Mouse (Mus musculus) brain, adult 2 months (tissue): ENCODE results near the gene Dppa5a.
"Not testable (repeated sequence)": the region's sequence is repeated elsewhere in the genome, so short reads cannot be mapped to it uniquely, and the experiment has no call there.

Experiments used
- DNase-seq: peaks from one replicate; pipeline ENCODE4 v3.0.0; 2011; ENCODE audit warnings: low read depth, low spot score

The Dppa5a gene

DNA sequence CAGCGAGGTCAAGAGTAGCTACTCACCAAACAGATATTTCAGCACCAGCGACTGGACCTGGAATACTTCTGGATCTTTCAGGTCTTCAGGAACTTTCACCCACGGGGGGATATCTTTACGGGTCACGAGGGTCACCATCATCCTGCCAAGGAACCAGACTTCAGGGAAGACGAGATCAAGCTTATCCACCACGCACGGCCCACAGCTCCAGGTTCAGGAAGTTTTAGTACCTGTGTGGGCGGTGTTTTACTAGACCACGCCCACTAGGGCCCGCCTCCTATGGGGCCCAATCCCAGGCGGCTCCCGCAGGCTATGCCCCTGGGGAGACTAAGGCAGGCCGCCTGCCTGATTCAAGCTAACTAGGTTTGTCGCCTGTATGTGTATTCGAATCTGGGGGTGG is at the start of gene Dppa5a:
Dppa5a (minus strand) TSS at position 219 of the 400 bp plus-strand sequence.
- not testable (repeated sequence) for DNase-seq

DNA sequence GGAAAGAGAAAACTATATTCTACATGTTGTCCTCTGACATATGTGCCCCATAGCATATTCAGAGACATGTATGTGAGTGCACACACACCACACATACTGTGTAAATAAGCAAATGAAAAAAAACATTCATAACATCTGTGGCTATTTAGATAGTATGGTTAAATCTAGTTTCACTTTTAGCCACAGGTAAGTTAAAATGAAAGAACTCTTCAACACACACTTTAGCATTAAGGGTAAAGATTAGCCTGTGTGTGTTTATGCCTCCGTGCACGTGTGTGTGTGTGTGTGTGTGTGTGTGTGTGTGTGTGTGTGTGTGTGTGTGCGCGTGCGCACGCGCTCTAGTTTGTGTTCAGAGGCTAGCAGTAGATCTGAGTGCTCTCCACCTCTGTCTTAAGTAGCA is 33.6 kb upstream of the Dppa5a start:
- no peak for DNase-seq

DNA sequence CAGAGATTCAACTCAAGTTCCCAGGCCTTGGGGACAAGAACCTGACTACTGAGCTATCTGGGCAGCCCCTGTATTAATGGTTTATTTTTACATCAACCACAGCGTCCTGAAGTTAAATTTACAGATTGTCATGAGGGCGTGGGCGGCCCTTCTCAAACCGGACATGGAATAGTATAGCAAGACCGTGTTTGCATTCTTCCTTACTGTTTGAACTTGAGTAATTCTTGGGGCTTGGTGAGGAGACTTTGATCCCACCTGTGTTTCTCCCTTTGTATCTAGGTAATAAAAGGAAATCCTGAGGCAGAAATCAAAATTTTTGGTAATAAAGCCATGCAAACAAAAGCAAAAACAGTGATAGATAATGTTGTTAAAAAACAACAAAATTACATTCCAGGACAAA is 32.6 kb upstream of the Dppa5a start:
- no peak for DNase-seq

DNA sequence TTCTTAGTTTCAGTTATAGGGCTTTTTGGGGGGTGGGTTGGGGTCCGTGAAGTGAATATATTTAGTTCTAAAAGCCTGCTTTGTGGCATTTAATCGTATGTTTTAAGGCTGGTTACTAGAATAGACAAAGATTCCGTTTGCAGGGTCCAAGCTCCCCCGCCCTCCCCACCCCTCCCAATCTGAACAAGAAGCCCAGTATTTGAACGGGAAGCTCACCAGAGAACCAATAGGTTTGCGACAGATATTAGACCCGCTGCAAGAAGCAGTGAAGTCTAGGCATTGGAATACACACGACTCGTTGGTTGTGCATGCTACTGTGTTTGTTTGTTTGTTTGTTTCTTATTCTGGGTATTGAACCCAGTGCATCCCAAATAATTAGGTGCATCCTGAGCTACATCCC is 28.5 kb upstream of the Dppa5a start:
- DNase-seq, result no peak

DNA sequence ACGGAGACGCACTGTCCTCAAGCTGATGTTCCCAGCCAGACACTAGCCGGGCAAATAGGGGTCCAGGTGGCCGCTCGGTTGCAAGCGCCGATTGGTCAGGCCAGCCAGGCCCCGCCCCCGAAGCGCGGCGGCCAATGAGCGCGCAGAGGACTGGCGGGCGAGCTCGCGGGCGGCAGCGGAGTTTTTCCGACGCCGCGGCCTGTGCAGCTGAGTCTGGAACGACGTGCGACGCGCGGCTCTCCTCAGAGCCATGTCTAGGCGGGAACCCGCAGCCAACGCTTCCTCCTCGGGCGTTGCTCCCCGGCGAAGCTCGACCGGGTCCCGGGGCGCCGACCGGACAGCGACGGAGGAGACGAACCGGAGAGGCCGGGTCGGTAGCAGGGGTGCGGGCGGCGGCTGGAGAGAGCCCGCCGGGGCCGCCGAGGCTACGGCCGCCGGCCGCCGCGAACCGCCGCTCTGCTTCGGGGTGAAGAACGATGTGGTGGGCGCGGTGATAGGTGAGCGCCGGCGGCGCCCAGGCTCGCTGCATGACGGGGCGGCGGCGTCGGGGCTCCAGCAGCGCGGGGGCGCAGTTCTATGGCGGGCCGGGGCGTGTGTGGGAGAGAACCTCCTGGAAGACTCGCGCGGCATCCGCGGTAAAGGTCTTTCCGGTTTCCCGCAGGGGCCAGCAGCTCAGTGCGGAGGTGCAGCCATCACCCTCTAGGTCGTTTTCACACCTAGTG is 27.8 kb upstream of the Dppa5a start, which contains the start of gene Ddx43:
Ddx43 (plus strand) TSS at position 148 of the 722 bp plus-strand sequence.
- DNase-seq, result peak; percentile 48

DNA sequence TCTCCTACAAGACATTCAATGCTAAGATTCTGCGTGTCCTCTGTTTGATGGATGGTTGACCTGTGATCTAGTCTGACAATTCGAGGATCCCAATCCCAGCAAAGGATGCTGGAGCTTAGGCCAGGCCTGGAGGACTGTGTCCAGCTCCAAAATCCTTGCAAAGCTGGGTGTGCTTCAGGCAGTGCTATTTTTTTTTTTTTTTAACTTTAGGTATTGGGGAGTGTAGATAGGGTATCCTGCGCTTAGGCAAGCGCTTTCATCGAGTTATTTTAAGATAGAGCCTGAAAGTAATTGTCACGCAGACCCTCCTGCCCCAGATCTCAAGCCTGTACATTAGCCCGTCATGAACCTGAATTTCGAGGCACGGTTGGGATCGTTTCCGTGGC is 27.3 kb upstream of the Dppa5a start:
- DNase-seq, result no peak

DNA sequence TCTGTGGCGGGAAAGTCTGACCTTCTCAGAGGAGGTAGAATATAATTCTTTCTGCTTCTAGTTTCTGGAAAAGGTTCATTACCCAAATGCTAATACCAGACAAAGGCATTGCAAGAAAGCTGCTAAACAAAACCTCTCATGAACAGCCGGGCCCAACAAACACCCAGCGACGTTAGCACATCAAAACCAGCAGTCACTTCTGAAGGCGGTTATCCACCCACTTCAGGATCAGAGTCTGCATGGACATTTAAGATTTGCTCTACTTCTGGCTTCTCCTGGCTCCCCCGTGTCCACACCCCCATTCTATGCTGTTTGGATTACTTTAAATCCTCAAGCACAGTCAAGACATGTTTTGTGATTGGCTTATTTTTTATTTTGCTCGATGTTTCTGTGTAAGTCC is 26.6 kb upstream of the Dppa5a start:
- DNase-seq, result peak; percentile 16

DNA sequence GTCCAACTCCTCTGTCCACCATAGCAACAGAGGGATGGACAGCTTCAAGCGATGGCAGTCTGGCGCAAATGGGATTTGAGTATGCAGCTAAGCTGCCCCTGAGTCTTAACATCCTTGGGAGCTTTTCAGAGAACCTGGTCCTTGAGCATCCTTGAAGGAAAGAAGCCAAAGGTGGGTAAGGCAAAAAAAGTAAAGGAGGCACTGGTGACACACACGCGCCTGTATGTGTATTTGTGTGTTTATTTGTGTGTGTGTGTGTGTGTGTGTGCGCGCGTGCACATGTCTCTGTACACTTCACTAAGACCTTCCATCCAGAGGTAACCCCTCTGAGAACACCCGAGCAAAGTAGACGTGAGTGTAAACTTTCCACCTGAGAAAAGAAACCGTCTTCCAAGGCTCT is 25.8 kb upstream of the Dppa5a start:
- DNase-seq, result no peak

DNA sequence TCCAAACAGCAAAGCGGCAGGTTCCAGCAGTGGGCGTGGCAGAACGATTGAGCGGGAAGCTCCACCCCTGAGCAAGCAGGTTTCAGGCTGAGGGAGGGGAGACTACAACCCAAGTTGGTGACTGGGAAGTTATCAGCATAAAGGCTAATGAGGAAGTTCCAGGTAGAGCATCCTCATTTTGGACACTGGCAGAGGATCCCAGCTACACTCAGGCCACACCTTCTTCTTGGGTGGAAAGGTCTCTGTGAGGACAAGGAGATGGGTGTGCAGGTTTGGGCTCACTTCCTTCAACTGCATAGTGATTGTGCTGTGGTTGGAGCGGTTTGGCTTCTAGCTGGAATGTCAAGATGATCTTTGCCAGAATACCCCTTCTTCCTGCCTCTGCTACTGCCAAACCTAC is 22.0 kb upstream of the Dppa5a start:
- DNase-seq, result no peak

DNA sequence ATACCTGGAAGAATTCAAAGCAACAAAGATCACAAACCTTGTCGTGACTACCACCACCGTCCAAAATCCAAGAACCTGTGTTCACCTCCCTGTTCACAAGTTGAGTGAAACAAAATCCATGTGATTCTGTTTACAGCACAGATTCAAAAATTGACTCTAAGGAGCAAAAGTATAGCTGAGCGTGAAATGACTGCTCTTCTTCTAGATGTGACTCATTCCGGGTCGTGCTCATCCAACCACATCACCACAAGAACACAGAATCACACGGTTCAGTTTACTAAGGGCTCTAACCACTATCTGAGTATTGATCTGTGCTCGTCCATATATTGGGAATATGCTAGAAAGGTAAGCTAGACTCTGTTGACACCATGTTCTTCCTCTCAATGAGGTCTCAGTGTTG is 19.0 kb upstream of the Dppa5a start:
- no peak for DNase-seq

DNA sequence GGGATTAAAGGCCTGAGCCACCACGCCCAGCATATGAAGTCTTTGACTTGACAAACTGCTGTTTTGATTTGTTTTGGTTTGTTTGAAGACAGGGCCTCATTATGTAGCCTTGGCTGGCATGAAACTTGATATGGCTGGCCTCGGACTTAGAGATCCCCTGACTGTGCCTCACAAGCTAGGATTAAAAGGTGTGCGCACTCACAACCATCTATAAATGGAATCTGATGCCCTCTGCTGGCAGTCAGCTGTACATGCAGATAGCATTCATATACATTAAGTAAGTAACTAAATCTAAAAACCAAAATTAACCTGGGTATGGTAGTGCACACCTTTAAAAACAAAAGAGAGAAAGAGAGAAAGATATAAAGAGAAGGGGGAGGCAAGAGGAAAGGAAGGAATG is 17.9 kb upstream of the Dppa5a start:
- DNase-seq, result no peak

DNA sequence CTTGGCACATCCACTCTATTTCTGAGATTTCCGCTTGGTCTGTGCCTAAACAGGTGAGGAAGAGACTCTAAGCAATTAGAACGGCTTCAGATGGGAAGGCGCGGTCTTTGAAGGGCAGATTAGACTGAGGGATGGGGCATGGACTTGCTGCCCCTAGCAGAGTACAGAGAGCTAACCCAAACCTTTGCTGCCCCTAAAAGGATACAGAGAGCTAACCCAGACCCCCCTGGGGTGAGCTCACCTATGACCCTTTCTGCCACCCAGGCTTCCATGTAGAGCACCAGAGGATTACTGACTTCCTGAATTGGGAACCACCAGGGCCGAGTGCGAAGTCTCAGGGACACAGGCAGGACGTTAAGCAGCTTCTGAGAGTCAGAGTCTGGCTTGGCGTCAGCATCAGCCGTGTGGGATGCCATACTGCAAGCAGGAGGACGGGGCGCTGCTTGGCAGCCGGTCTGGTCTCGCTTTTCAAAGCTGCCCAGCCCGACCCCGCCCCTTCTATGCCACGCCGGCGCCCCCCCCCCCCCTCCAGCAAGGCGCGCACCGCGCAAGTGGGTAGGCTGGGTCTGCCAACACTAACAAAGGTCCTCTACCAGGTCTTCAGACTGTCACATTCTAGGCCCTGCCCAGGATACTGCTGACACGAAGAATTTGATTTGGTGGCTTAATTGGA is 10.3 kb upstream of the Dppa5a start, which contains the start of gene Ooep:
Ooep (minus strand) TSS at position 613 of the 673 bp plus-strand sequence.
- DNase-seq, result peak; percentile 46

DNA sequence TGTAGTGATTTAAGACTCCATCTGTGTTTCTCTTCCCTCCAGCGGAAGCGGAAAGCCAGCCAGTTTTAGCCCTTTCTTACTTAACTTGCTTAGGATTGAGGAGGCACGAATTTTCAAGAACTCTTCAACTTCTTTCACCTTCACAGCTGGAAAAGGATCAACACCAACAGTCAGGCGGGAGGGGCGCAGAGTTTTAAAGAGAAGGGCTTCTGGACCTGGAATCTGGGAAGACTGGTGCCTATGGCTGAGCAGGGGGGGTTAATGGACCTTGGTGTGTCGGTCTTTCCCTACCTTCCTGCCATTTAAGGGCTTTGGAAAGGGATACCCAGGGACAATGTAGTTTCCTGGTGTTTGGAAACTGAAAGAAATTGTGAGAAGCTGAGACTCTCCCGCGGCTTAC is 9.6 kb upstream of the Dppa5a start:
- DNase-seq, result no peak

DNA sequence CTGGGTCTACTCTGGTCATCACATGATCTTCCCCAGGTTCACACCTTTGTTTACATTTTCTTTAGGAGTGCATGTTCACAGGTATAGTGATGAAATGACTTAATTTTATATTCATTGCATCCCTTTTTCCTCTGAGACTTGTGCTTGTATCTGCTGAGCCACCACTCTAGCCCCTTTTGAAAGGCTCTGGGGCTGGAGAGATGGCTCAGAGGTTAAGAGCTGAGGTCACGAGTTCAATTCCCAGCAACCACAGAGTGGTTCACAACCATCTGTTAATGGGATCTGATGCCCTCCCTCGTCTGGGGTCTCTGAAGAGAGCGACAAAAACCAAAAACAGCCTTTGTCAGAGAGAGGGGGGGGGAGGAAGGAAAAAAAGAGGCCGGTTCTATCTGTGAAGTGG is 7.5 kb upstream of the Dppa5a start:
- DNase-seq, result no peak

DNA sequence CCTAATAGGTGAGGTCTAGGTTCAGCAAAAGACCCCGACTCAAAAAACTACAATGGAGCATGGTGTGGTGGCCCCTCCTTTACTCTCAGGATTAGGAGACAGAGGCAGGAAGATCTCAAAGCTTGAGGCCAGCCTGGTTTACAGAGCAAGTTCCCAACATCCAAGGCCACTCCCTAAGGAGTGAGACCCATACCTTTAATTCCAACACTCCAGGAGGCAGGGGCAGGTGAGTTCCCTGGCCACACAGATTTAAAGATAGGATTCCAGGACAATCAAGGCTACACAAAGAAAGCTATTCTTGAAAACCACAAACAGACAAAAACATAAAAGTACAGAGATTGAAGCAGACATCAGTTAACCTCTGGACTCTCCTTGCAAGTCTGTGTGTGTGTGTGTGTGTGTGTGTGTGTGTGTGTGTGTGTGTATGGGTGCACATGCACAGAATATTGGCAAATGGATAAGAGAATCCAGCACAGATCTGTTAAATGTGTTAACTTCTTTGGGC is 7.0 kb upstream of the Dppa5a start:
- DNase-seq, result no peak

DNA sequence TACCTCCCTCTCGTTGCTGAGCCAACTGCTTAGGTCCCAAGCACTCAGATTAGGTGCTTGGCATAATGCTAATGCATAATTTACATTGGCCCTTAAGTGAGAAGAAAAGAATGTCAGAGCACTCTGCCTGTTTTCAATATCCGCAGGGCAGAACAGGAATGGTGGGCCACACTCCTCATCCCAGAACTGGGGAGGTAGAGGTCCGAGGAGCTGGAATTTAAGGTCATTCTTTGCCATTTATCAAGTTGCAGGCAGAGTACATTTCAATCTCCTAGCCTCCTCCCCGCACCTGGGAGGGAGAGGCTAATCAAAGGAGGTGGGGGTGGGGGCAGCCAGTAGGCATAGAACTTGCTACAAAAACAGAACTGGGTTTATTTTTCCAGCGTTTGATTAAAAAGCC is 6.4 kb upstream of the Dppa5a start:
- DNase-seq, result no peak

DNA sequence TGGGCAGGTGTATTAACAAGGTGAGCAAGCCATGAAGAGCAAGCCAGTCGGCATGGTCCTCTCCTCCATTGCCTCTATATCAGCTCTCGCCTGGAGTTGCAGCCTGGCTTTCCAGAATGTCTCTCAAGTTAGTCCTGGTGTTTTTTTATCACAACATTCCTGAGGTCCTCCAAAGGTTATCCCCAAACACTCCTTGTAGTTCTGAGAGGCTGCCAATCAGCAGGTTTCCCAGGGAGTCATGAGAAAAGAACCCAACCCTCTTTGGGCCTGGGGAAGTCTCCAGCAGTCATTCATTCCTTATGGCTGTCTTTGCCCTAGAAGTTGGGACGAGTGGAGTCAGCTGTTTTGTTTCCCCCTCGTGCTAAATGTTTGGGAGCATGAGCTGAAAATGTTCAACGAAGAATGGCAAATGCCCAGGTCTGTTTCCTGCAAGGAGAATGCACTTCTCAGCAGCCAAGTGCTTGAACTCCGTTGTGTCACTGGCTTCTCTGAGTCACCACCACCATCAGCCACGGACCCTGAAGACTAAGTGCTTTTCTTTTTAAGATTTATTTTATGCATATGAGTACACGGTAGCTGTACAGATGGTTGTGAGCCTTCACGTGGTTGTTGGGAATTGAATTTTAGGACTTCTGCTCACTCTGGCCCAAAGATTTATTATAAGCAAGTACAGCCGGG is 5.0 kb upstream of the Dppa5a start:
- DNase-seq, result no peak

DNA sequence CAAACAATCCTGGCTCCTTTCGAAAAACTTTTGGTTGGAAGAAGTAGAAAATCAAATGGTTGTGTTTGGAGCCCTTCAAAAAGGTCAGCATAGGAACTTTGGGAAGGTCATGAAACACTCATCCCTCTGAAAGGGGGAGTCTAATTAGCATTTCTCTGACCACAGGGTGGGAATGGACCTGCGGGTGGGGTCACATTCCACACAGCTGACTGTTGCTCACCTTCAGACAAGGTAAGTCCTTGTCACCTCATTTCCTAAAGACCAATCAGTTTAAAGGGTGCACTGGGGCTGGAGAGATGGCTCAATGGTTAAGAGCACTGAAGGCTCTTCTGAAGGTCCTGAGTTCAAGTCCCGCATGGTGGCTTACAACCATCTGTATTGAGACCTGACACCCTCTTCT is 3.5 kb upstream of the Dppa5a start:
- DNase-seq, result no peak

DNA sequence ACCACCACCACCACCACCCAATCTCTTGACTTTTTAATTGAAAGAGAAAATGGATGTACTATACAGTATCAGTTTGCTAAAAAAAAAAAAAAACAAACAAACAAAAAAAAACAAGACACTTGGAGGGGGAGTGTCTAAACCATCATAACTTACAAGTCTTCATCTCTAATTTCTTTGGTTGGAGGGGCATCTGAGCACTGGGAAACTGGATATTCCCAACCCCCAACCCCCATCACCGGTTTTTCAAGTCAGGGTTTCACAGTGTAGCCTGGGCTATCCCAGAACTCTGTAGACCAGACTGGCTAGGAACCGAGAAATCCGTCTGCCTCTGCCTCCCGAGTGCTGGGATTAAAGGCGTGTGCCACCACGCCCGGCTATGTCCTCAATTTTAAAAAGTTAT is 1.8 kb upstream of the Dppa5a start:
- DNase-seq, result no peak

DNA sequence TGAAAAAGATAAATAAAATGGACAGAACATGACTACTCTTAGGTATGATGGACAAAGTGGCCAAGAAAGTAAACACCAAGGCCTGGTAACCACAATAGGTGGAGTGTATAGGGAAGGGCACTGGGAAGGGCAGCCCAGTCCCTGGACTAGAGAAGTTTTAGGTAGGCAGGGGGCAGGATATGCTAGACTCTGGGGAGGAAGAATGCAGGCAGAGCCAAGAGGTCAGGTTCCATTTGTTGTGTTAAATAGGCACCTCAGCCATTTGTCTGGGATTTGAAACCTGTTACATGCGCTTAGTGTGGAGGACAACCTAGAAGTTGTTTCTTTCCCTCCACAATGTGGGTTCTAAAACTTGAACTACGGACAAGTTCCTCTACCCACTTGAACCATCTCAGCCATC is 1.4 kb upstream of the Dppa5a start:
- DNase-seq, result no peak

DNA sequence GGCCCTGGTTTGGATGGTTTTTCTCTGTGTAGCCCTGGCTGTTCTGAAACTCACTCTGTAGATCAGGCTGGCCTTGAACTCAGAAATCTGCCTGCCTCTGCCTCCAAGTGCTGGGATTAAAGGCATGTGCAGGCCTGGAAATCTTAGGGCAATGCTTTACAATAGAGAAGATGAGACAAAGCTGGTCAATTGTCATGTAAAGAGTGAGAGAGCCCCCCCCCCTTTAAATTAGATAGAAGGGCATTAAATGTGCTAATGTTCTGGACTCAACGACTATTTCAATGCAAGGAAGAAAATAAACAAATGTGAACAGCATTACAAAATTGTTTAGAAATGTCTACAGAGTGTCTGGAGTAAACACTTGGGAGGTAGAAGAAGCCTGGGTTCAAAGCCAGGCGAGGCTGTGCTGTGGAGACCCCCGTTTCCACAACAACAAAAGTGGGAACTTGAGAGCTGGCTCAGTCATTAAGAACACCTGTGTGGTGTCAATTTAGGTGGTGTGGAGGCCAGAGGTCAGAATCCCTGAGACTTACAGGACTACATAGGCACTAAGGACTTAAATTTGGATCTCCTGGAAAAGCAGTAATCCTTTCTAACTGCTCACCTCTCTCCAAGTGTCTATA is 805 bp upstream of the Dppa5a start:
- DNase-seq, result no peak

DNA sequence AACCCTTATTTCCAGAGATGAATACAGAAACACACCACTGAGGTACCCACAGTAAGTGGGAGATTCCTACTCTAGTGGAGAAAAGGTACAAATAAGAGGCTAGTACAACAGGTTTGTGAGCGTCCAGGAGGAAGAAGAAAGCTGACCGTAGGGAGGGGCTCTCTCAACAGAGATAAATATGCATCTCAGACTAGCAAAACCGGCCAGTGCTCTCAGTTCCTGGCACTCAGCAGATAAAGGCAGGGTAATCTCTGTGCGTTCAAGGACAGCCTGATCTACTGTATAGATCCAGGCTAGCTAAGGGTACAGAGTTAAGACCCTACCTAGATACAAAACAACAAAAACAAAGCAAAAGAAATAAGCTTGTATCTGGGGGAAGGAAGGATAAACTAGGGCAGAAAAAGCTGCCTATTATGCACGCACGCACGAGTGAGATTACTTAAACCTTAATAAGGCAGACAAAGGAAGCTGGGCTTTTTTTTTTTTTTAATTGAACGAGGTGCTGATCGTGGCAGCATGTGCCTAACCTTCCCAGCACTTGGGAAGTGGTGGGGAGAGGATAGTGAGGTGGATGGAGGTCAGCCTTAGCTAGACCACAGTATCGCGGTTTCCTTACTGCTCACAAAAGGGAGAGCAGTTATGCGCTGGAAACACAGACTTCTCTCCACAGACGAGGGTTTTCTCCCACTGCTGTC is 2.0 kb downstream of the Dppa5a start:
- no peak for DNase-seq
